Mouse (Mus musculus): ENCODE measurements around the gene Slc25a12. TPM values are rescaled to one million over a fixed set of nuclear protein-coding genes. Genes with fewer than 3 reads are reported as not detected.

Slc25a12 gene
- total and polyA plus RNA-seq, 2 experiments from 2014 or later, result 120 to 142 TPM

DNA sequence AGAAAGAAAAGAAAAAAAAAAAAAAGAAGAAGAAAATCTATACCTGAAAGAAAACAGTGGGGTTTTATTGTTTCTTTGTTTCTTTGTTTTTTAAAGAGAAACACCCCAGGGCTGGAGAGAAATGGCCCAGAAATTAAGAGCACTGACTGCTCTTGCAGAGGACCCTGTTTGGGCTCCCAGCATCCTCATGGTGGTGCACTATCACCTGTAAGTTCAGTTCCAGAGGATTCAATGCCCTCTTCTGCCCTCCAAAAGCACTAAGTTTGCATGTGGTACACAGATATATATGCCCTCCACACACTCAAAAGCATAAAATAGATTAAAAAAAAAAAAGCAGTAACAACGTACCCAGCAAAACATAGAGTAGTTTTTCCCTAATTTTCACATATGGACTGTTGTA is 68.8 kb downstream of the Slc25a12 start:
- H3K27me3 ChIP-seq (ENCODE audit: insufficient read depth, low read length), result no peaks in the 10 kb centered on the region
- no peaks in the 10 kb centered on the region for H3K9me3 ChIP-seq (ENCODE audit: low read length)
- no peak for TF ChIP-seq CTCF (IDR thresholded peaks at IDR 0.05)
- H3K9ac ChIP-seq (replicated peaks; ENCODE audit: low read length, poor library complexity, severe bottlenecking), result no peak overlapping the region
- H3K4me3 ChIP-seq (ENCODE audit: low read depth, low read length), result no peak overlapping the region
- ATAC-seq (ENCODE audit: low FRiP score) (no peak), DNase-seq (ENCODE audit: low spot score) (no peak)
- H3K4me2 ChIP-seq (ENCODE audit: low read depth, low read length, poor library complexity, severe bottlenecking), result no peak overlapping the region
- no peak overlapping the region for H3K27ac ChIP-seq (ENCODE audit: low read depth, low read length)
- WGBS, result 97% methylated on average over 1 of the region's 1 CpGs
- H3K4me1 ChIP-seq (ENCODE audit: insufficient read depth, low read length), result no peaks in the 10 kb centered on the region
- H3K36me3 ChIP-seq (ENCODE audit: insufficient read depth, low read length), result 0 out of 2 replicates have a peak, but pooled peaks cover 7% of the 10 kb centered on the region

DNA sequence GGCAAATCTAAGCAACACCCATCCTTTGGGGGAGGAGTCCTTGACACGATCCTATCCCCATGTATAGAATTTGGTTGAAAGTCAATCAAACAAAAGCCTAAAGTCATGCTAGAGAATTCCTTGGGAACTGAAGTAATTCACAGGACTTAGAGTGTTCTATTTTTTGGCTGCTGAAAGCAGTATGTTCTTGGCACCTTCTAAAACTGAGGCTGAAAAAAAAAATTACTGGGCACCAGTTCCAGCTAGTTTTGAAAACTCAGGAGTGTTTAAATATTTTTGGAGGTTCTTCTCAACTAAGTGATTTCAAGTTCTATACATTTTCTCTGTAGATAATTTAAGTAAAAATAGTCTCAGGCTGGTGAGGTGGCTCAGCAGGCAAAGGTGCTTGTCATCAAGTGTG is 70.0 kb downstream of the Slc25a12 start:
- Histone ChIP-seq H3K9ac (replicated peaks; ENCODE audit: low read length, poor library complexity, severe bottlenecking) (no peak overlapping the region), H3K27ac (ENCODE audit: low read depth, low read length) (no peak overlapping the region), H3K27me3 (ENCODE audit: insufficient read depth, low read length) (no peaks in the 10 kb centered on the region), H3K9me3 (ENCODE audit: low read length) (no peaks in the 10 kb centered on the region), H3K4me3 (ENCODE audit: low read depth, low read length) (no peak overlapping the region), H3K4me1 (ENCODE audit: insufficient read depth, low read length) (no peaks in the 10 kb centered on the region), H3K36me3 (ENCODE audit: insufficient read depth, low read length) (0 out of 2 replicates have a peak, but pooled peaks cover 4% of the 10 kb centered on the region), H3K4me2 (ENCODE audit: low read depth, low read length, poor library complexity, severe bottlenecking) (no peak overlapping the region)
- no peak for DNase-seq (ENCODE audit: low spot score)
- no peak for TF ChIP-seq CTCF (IDR thresholded peaks at IDR 0.05)
- 74% methylated on average over 1 of the region's 1 CpGs for WGBS
- no peak for ATAC-seq (ENCODE audit: low FRiP score)

DNA sequence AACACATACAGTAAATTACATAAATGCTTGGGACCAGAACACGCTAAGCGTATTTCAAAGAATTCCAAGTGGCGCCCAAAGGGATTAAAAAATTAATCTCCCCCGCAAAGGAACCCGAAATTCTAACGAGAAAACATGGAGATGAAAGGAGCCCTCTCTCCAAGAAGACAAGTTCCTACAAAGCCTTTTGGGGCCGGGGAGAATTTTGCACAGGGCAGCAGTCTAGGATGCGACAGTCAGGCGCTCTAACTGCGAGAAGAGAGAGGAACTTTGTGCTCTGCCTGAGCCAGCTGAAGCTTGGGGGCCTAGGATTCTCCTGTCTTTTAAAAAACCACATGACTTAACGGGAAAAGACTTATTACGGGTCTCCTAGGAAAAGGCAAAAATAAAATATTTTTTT is 71.7 kb downstream of the Slc25a12 start:
- H3K4me2 ChIP-seq (ENCODE audit: low read depth, low read length, poor library complexity, severe bottlenecking), result no peak overlapping the region
- no peak overlapping the region for H3K27ac ChIP-seq (ENCODE audit: low read depth, low read length)
- H3K4me3 ChIP-seq (ENCODE audit: low read depth, low read length), result no peak overlapping the region
- H3K9me3 ChIP-seq (ENCODE audit: low read length), result no peaks in the 10 kb centered on the region
- whole genome bisulfite sequencing, result 52% methylated on average over 12 of the region's 12 CpGs
- H3K9ac ChIP-seq (replicated peaks; ENCODE audit: low read length, poor library complexity, severe bottlenecking), result no peak overlapping the region
- 0 out of 2 replicates have a peak, but pooled peaks cover 4% of the 10 kb centered on the region for H3K36me3 ChIP-seq (ENCODE audit: insufficient read depth, low read length)
- TF ChIP-seq CTCF (IDR thresholded peaks at IDR 0.05), result no peak
- DNase-seq (ENCODE audit: low spot score) (no peak), ATAC-seq (ENCODE audit: low FRiP score) (no peak)
- no peaks in the 10 kb centered on the region for H3K4me1 ChIP-seq (ENCODE audit: insufficient read depth, low read length)
- H3K27me3 ChIP-seq (ENCODE audit: insufficient read depth, low read length), result no peaks in the 10 kb centered on the region

DNA sequence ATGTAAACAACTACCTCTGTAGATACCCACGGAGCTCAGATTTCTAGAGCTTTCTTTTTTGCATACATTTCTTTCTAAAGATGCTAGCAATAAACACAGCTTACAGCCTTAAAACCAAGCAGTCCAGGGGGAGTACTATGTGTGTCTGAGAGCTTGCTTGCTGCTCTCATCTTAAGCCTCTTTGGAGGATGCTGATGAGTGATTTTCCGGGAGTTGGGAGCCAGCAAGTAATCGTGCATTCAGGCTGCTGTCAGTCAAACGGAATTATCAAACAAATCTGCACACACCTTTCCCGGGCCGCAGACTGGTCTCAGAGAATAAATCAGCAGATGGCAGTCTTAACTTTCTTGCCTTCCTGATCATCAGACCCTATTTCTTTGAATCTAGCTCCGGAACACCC is 73.1 kb downstream of the Slc25a12 start:
- Histone ChIP-seq H3K27ac (ENCODE audit: low read depth, low read length) (no peak overlapping the region), H3K4me2 (ENCODE audit: low read depth, low read length, poor library complexity, severe bottlenecking) (no peak overlapping the region), H3K9ac (replicated peaks; ENCODE audit: low read length, poor library complexity, severe bottlenecking) (no peak overlapping the region), H3K4me3 (ENCODE audit: low read depth, low read length) (no peak overlapping the region), H3K4me1 (ENCODE audit: insufficient read depth, low read length) (no peaks in the 10 kb centered on the region), H3K9me3 (ENCODE audit: low read length) (no peaks in the 10 kb centered on the region), H3K36me3 (ENCODE audit: insufficient read depth, low read length) (0 out of 2 replicates have a peak, but pooled peaks cover 4% of the 10 kb centered on the region), H3K27me3 (ENCODE audit: insufficient read depth, low read length) (no peaks in the 10 kb centered on the region)
- 15% methylated on average over 7 of the region's 7 CpGs for WGBS
- ATAC-seq (ENCODE audit: low FRiP score) (no peak), DNase-seq (ENCODE audit: low spot score) (no peak)
- TF ChIP-seq CTCF (IDR thresholded peaks at IDR 0.05), result peak; percentile 37; the same call in 1 of the 2 replicates

DNA sequence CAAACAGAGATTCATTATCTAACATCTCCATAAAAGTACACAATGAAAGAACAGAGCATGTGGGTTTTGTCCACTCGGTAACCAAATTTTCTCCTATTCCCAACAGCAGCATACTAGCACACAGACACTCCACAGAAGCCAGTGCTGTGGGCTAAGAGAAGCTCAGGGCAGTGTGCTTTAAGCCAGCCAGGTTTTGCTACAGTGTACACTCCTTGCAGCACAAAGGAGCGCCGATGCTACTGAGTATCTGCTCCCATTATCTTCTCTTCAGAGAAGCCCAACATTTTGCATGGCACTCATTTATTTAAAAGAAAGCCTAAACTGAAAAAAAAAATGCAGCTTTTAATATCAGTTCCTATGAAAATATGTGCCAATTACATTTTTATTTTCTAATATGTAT is 73.6 kb downstream of the Slc25a12 start:
- ATAC-seq (ENCODE audit: low FRiP score) (no peak), DNase-seq (ENCODE audit: low spot score) (no peak)
- no peaks in the 10 kb centered on the region for H3K4me1 ChIP-seq (ENCODE audit: insufficient read depth, low read length)
- H3K27ac ChIP-seq (ENCODE audit: low read depth, low read length), result no peak overlapping the region
- H3K4me3 ChIP-seq (ENCODE audit: low read depth, low read length), result no peak overlapping the region
- no peak overlapping the region for H3K9ac ChIP-seq (replicated peaks; ENCODE audit: low read length, poor library complexity, severe bottlenecking)
- 0 out of 2 replicates have a peak, but pooled peaks cover 4% of the 10 kb centered on the region for H3K36me3 ChIP-seq (ENCODE audit: insufficient read depth, low read length)
- no peaks in the 10 kb centered on the region for H3K9me3 ChIP-seq (ENCODE audit: low read length)
- 35% methylated on average over 3 of the region's 3 CpGs for WGBS
- no peaks in the 10 kb centered on the region for H3K27me3 ChIP-seq (ENCODE audit: insufficient read depth, low read length)
- no peak overlapping the region for H3K4me2 ChIP-seq (ENCODE audit: low read depth, low read length, poor library complexity, severe bottlenecking)
- no peak for TF ChIP-seq CTCF (IDR thresholded peaks at IDR 0.05)

DNA sequence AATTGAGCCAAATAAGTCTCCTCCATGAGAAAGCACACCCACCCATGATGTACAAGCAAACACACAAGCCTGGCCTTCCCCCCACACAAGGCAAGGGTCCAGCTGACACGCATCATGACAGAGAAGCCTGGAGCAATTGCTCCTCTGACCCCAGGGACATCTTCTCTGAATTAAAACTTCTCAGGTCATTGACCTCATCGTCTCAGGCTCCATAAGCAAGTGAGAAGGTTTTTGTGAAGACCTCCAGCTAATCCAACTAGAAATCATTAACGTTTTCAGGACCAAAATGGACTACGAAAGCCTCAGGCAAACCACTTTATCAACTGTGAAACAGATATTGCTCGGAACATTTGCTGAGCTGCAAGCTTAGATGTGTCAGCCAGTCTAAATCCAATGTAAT is 76.0 kb downstream of the Slc25a12 start:
- Histone ChIP-seq H3K9ac (replicated peaks; ENCODE audit: low read length, poor library complexity, severe bottlenecking) (no peak overlapping the region), H3K4me2 (ENCODE audit: low read depth, low read length, poor library complexity, severe bottlenecking) (no peak overlapping the region), H3K9me3 (ENCODE audit: low read length) (no peaks in the 10 kb centered on the region), H3K4me3 (ENCODE audit: low read depth, low read length) (no peak overlapping the region), H3K27ac (ENCODE audit: low read depth, low read length) (no peak overlapping the region), H3K36me3 (ENCODE audit: insufficient read depth, low read length) (0 out of 2 replicates have a peak, but pooled peaks cover 2% of the 10 kb centered on the region), H3K27me3 (ENCODE audit: insufficient read depth, low read length) (no peaks in the 10 kb centered on the region), H3K4me1 (ENCODE audit: insufficient read depth, low read length) (no peaks in the 10 kb centered on the region)
- ATAC-seq (ENCODE audit: low FRiP score) (no peak), DNase-seq (ENCODE audit: low spot score) (no peak)
- WGBS, result 41% methylated on average over 5 of the region's 5 CpGs
- no peak for TF ChIP-seq CTCF (IDR thresholded peaks at IDR 0.05)
